Mouse (Mus musculus): ENCODE data around the gene Mical2. TPM values are rescaled to one million over a fixed set of nuclear protein-coding genes. Genes with fewer than 3 reads are reported as not detected.

The Mical2 gene
- polyA plus RNA-seq, 1 experiment = 76.3 TPM

- TF ChIP-seq POLR2A (IDR thresholded peaks at IDR 0.05; ENCODE audit: low read depth, low read length) (no peak), CTCF (IDR thresholded peaks at IDR 0.05; ENCODE audit: borderline replicate concordance, insufficient read depth, low read length) (no peak)
- peaks cover 18% of the 10 kb centered on the region for H3K4me1 ChIP-seq (ENCODE audit: control insufficient read depth, insufficient read depth, low read length)
- peak overlapping the region; percentile 39 for H3K27ac ChIP-seq (ENCODE audit: insufficient read depth, low read length)
- H3K4me3 ChIP-seq (ENCODE audit: insufficient read depth, low read length) = no peak overlapping the region
These were observed 106.1 kb downstream of the Mical2 start for GRCm38 (mm10) chr7:112331804-112332203.

GRCm38 (mm10) chr7:112332426-112332825, 106.8 kb downstream of the Mical2 start:
- H3K27ac ChIP-seq (ENCODE audit: insufficient read depth, low read length) = peak overlapping the region; percentile 75
- H3K4me1 ChIP-seq (ENCODE audit: control insufficient read depth, insufficient read depth, low read length) = peaks cover 23% of the 10 kb centered on the region
- H3K4me3 ChIP-seq (ENCODE audit: insufficient read depth, low read length) = no peak overlapping the region
- TF ChIP-seq POLR2A (IDR thresholded peaks at IDR 0.05; ENCODE audit: low read depth, low read length) = no peak
- no peak for TF ChIP-seq CTCF (IDR thresholded peaks at IDR 0.05; ENCODE audit: borderline replicate concordance, insufficient read depth, low read length)

GRCm38 (mm10) chr7:112333404-112333803, 107.7 kb downstream of the Mical2 start:
- Histone ChIP-seq H3K4me1 (ENCODE audit: control insufficient read depth, insufficient read depth, low read length) (peaks cover 25% of the 10 kb centered on the region), H3K27ac (ENCODE audit: insufficient read depth, low read length) (peak overlapping the region; percentile 75), H3K4me3 (ENCODE audit: insufficient read depth, low read length) (no peak overlapping the region)
- TF ChIP-seq POLR2A (IDR thresholded peaks at IDR 0.05; ENCODE audit: low read depth, low read length) = no peak
- TF ChIP-seq CTCF (IDR thresholded peaks at IDR 0.05; ENCODE audit: borderline replicate concordance, insufficient read depth, low read length) = no peak

GRCm38 (mm10) chr7:112336213-112336631, 110.6 kb downstream of the Mical2 start:
- TF ChIP-seq POLR2A (IDR thresholded peaks at IDR 0.05; ENCODE audit: low read depth, low read length) (no peak), CTCF (IDR thresholded peaks at IDR 0.05; ENCODE audit: borderline replicate concordance, insufficient read depth, low read length) (no peak)
- peaks cover 25% of the 10 kb centered on the region for H3K4me1 ChIP-seq (ENCODE audit: control insufficient read depth, insufficient read depth, low read length)
- H3K27ac ChIP-seq (ENCODE audit: insufficient read depth, low read length) = peak overlapping the region; percentile 37
- H3K4me3 ChIP-seq (ENCODE audit: insufficient read depth, low read length) = no peak overlapping the region

GRCm38 (mm10) chr7:112336769-112337168, 111.1 kb downstream of the Mical2 start:
- Histone ChIP-seq H3K4me3 (ENCODE audit: insufficient read depth, low read length) (no peak overlapping the region), H3K4me1 (ENCODE audit: control insufficient read depth, insufficient read depth, low read length) (peaks cover 22% of the 10 kb centered on the region), H3K27ac (ENCODE audit: insufficient read depth, low read length) (peak overlapping the region; percentile 37)
- TF ChIP-seq CTCF (IDR thresholded peaks at IDR 0.05; ENCODE audit: borderline replicate concordance, insufficient read depth, low read length) (no peak), POLR2A (IDR thresholded peaks at IDR 0.05; ENCODE audit: low read depth, low read length) (no peak)

- TF ChIP-seq POLR2A (IDR thresholded peaks at IDR 0.05; ENCODE audit: low read depth, low read length) = no peak
- TF ChIP-seq CTCF (IDR thresholded peaks at IDR 0.05; ENCODE audit: borderline replicate concordance, insufficient read depth, low read length) = no peak
- no peak overlapping the region for H3K4me3 ChIP-seq (ENCODE audit: insufficient read depth, low read length)
- H3K4me1 ChIP-seq (ENCODE audit: control insufficient read depth, insufficient read depth, low read length) = peaks cover 22% of the 10 kb centered on the region
- H3K27ac ChIP-seq (ENCODE audit: insufficient read depth, low read length) = no peak overlapping the region
These were observed 112.1 kb downstream of the Mical2 start for GRCm38 (mm10) chr7:112337736-112338135.

GRCm38 (mm10) chr7:112341052-112341451, 115.4 kb downstream of the Mical2 start:
- Histone ChIP-seq H3K27ac (ENCODE audit: insufficient read depth, low read length) (peak overlapping the region; percentile 50), H3K4me1 (ENCODE audit: control insufficient read depth, insufficient read depth, low read length) (peaks cover 10% of the 10 kb centered on the region), H3K4me3 (ENCODE audit: insufficient read depth, low read length) (no peak overlapping the region)
- TF ChIP-seq CTCF (IDR thresholded peaks at IDR 0.05; ENCODE audit: borderline replicate concordance, insufficient read depth, low read length) (no peak), POLR2A (IDR thresholded peaks at IDR 0.05; ENCODE audit: low read depth, low read length) (no peak)

GRCm38 (mm10) chr7:112345687-112346086, 120.0 kb downstream of the Mical2 start:
- TF ChIP-seq POLR2A (IDR thresholded peaks at IDR 0.05; ENCODE audit: low read depth, low read length) (no peak), CTCF (IDR thresholded peaks at IDR 0.05; ENCODE audit: borderline replicate concordance, insufficient read depth, low read length) (no peak)
- Histone ChIP-seq H3K27ac (ENCODE audit: insufficient read depth, low read length) (no peak overlapping the region), H3K4me3 (ENCODE audit: insufficient read depth, low read length) (no peak overlapping the region), H3K4me1 (ENCODE audit: control insufficient read depth, insufficient read depth, low read length) (peaks cover 2% of the 10 kb centered on the region; the same call in 1 of the 2 replicates)

- Histone ChIP-seq H3K4me1 (ENCODE audit: control insufficient read depth, insufficient read depth, low read length) (peaks cover 27% of the 10 kb centered on the region), H3K27ac (ENCODE audit: insufficient read depth, low read length) (no peak overlapping the region), H3K4me3 (ENCODE audit: insufficient read depth, low read length) (no peak overlapping the region)
- no peak for TF ChIP-seq CTCF (IDR thresholded peaks at IDR 0.05; ENCODE audit: borderline replicate concordance, insufficient read depth, low read length)
- TF ChIP-seq POLR2A (IDR thresholded peaks at IDR 0.05; ENCODE audit: low read depth, low read length) = no peak
These were observed 125.9 kb downstream of the Mical2 start for GRCm38 (mm10) chr7:112351541-112351940.

GRCm38 (mm10) chr7:112352005-112352404, 126.3 kb downstream of the Mical2 start:
- TF ChIP-seq CTCF (IDR thresholded peaks at IDR 0.05; ENCODE audit: borderline replicate concordance, insufficient read depth, low read length) (no peak), POLR2A (IDR thresholded peaks at IDR 0.05; ENCODE audit: low read depth, low read length) (no peak)
- peaks cover 27% of the 10 kb centered on the region for H3K4me1 ChIP-seq (ENCODE audit: control insufficient read depth, insufficient read depth, low read length)
- H3K27ac ChIP-seq (ENCODE audit: insufficient read depth, low read length) = peak overlapping the region; percentile 71; the same call in 1 of the 2 replicates
- H3K4me3 ChIP-seq (ENCODE audit: insufficient read depth, low read length) = no peak overlapping the region
